Mouse (Mus musculus) forebrain, embryonic 10.5 days (tissue): Measurements from ENCODE around the gene Rps15. TPM values are rescaled to one million over a fixed set of nuclear protein-coding genes. Genes with fewer than 3 reads are reported as not detected.
A peak's percentile ranks its signal among the peaks of the same experiment; 100 is the strongest.
"Not testable (repeated sequence)": the region's sequence is repeated elsewhere in the genome, so short reads cannot be mapped to it uniquely, and the experiment has no call there.

Source experiments
- DNase-seq: peaks from one replicate; pipeline ENCODE4 v3.0.0-alpha.2; 2017; ENCODE audit warnings: low spot score; ENCODE audit errors: extremely low spot score
- H3K27ac ChIP-seq: fragments of 300-500 bp; sonication (generic); 2 replicates; pipeline ENCODE4 v1.5.1; 2016; ENCODE audit warnings: mild to moderate bottlenecking
- H3K27me3 ChIP-seq: fragments of 300-500 bp; sonication (generic); 2 replicates; pipeline ENCODE4 v1.6.1; 2016; ENCODE audit warnings: mild to moderate bottlenecking; ENCODE audit not compliant: poor library complexity, severe bottlenecking
- H3K36me3 ChIP-seq: fragments of 300-500 bp; sonication (generic); replicated peaks from 2 replicates; pipeline ENCODE4 v1.6.1; 2016; ENCODE audit warnings: mild to moderate bottlenecking, moderate library complexity
- H3K4me1 ChIP-seq: fragments of 300-500 bp; sonication (generic); 2 replicates; pipeline ENCODE4 v1.6.1; 2016
- H3K4me3 ChIP-seq: fragments of 300-500 bp; sonication (generic); 2 replicates; pipeline ENCODE4 v1.5.1; 2016; ENCODE audit warnings: mild to moderate bottlenecking, moderate library complexity
- H3K9me3 ChIP-seq: fragments of 300-500 bp; sonication (generic); 2 replicates; pipeline ENCODE4 v1.6.1; 2016; ENCODE audit warnings: mild to moderate bottlenecking, moderate library complexity
- WGBS: fragments of 180-500 bp; shearing (Covaris S2); methylation state at CpG from one replicate; pipeline ENCODE4 v1.1.7; 2016; 5-methylcytosine and 5-hydroxymethylcytosine counted together
- polyA plus RNA-seq: library from polyadenylated mRNA; unstranded; fragments of >200 nt; fragmentation: Nextera tagmentation; extraction: Ambion mirVana; gene quantifications from 2 replicates; pipeline ENCODE4 v1.2.1, GENCODE M21; 2016

Gene Rps15
- 1,138 and 1,144 TPM in 2 replicates for polyA plus RNA-seq

GRCm38 (mm10) chr10:80292251-80293146 lies at the start of gene Rps15:
Gene Rps15, plus strand, starts transcription at chr10:80292453.
- under 1% methylated on average over 72 of the region's 72 CpGs for WGBS
- peaks cover 52% of the 10 kb centered on the region for H3K4me1 ChIP-seq

GRCm38 (mm10) chr10:80242607-80243006 lies 49.6 kb upstream of the Rps15 start:
- Histone ChIP-seq H3K4me1 (peaks cover 15% of the 10 kb centered on the region), H3K9me3 (no peaks in the 10 kb centered on the region), H3K27me3 (no peaks in the 10 kb centered on the region), H3K27ac (no peak overlapping the region), H3K4me3 (peak overlapping the region; percentile 12; the same call in 1 of the 2 replicates), H3K36me3 (peaks cover 72% of the 10 kb centered on the region)
- WGBS: 91% methylated on average over 3 of the region's 3 CpGs
- no peak for DNase-seq

More at GRCm38 (mm10) chr10:80292251-80293146, at the start of gene Rps15:
- H3K36me3 ChIP-seq: peaks cover 45% of the 10 kb centered on the region
- H3K27me3 ChIP-seq: peaks cover 12% of the 10 kb centered on the region
- H3K9me3 ChIP-seq: no peaks in the 10 kb centered on the region
- peak within 1 kb of the TSS; percentile 98 for H3K4me3 ChIP-seq
- DNase-seq: peak; percentile 97
- peak within 1 kb of the TSS; percentile 99 for H3K27ac ChIP-seq

GRCm38 (mm10) chr10:80244791-80245399 lies 47.4 kb upstream of the Rps15 start:
- no peaks in the 10 kb centered on the region for H3K9me3 ChIP-seq
- peak overlapping the region; percentile 18; the same call in 1 of the 2 replicates for H3K4me3 ChIP-seq
- WGBS: 46% methylated on average over 5 of the region's 5 CpGs
- DNase-seq: peak; percentile 40
- H3K27ac ChIP-seq: peak overlapping the region; percentile 78
- peaks cover 26% of the 10 kb centered on the region for H3K4me1 ChIP-seq
- H3K36me3 ChIP-seq: peaks cover 49% of the 10 kb centered on the region
- H3K27me3 ChIP-seq: no peaks in the 10 kb centered on the region

GRCm38 (mm10) chr10:80245600-80245999 lies 46.7 kb upstream of the Rps15 start:
- Histone ChIP-seq H3K27me3 (no peaks in the 10 kb centered on the region), H3K9me3 (no peaks in the 10 kb centered on the region), H3K4me1 (peaks cover 33% of the 10 kb centered on the region), H3K27ac (peak overlapping the region; percentile 78), H3K36me3 (peaks cover 42% of the 10 kb centered on the region), H3K4me3 (peak overlapping the region; percentile 18; the same call in 1 of the 2 replicates)
- WGBS: 5% methylated on average over 4 of the region's 4 CpGs
- DNase-seq: peak; percentile 77

- WGBS: 68% methylated on average over 6 of the region's 6 CpGs
- peaks cover 36% of the 10 kb centered on the region for H3K4me1 ChIP-seq
- no peak for DNase-seq
- no peak overlapping the region for H3K27ac ChIP-seq
- no peaks in the 10 kb centered on the region for H3K27me3 ChIP-seq
- peaks cover 26% of the 10 kb centered on the region for H3K36me3 ChIP-seq
- no peaks in the 10 kb centered on the region for H3K9me3 ChIP-seq
- 0 out of 2 replicates have a peak overlapping the region, but pooled peaks have one; percentile 74 for H3K4me3 ChIP-seq
Measured at GRCm38 (mm10) chr10:80247849-80248248, 44.4 kb upstream of the Rps15 start.

- peaks cover 36% of the 10 kb centered on the region for H3K4me1 ChIP-seq
- peak overlapping the region; percentile 74 for H3K4me3 ChIP-seq
- not testable (repeated sequence) for H3K27me3 ChIP-seq, DNase-seq, H3K9me3 ChIP-seq
- H3K36me3 ChIP-seq: peaks cover 26% of the 10 kb centered on the region
- WGBS: 66% methylated on average over 3 of the region's 3 CpGs
- 0 out of 2 replicates have a peak overlapping the region, but pooled peaks have one; percentile 91 for H3K27ac ChIP-seq
Measured at GRCm38 (mm10) chr10:80248437-80248836, 43.8 kb upstream of the Rps15 start.

GRCm38 (mm10) chr10:80248971-80249640 lies 43.1 kb upstream of the Rps15 start, which contains the start of gene Ndufs7:
Gene Ndufs7, plus strand, starts transcription at chr10:80249121.
- peak within 1 kb of the TSS; percentile 91 for H3K27ac ChIP-seq
- H3K36me3 ChIP-seq: peaks cover 26% of the 10 kb centered on the region
- under 1% methylated on average over 53 of the region's 53 CpGs for WGBS
- H3K4me3 ChIP-seq: peak within 1 kb of the TSS; percentile 74
- DNase-seq: peak; percentile 92
- H3K27me3 ChIP-seq: no peaks in the 10 kb centered on the region
- H3K9me3 ChIP-seq: no peaks in the 10 kb centered on the region
- H3K4me1 ChIP-seq: peaks cover 36% of the 10 kb centered on the region

- Histone ChIP-seq H3K36me3 (peaks cover 28% of the 10 kb centered on the region), H3K9me3 (no peaks in the 10 kb centered on the region), H3K4me3 (peak overlapping the region; percentile 74), H3K27ac (peak overlapping the region; percentile 91), H3K4me1 (peaks cover 36% of the 10 kb centered on the region), H3K27me3 (no peaks in the 10 kb centered on the region)
- WGBS: 46% methylated on average over 2 of the region's 2 CpGs
- DNase-seq: no peak
Measured at GRCm38 (mm10) chr10:80250059-80250458, 42.2 kb upstream of the Rps15 start.

GRCm38 (mm10) chr10:80250573-80250972 lies 41.7 kb upstream of the Rps15 start:
- WGBS: 90% methylated on average over 4 of the region's 4 CpGs
- DNase-seq: no peak
- H3K4me1 ChIP-seq: peaks cover 31% of the 10 kb centered on the region
- peaks cover 33% of the 10 kb centered on the region for H3K36me3 ChIP-seq
- no peaks in the 10 kb centered on the region for H3K9me3 ChIP-seq
- H3K4me3 ChIP-seq: peak overlapping the region; percentile 74
- H3K27ac ChIP-seq: no peak overlapping the region
- H3K27me3 ChIP-seq: no peaks in the 10 kb centered on the region

- H3K4me3 ChIP-seq: no peak overlapping the region
- H3K27me3 ChIP-seq: no peaks in the 10 kb centered on the region
- H3K9me3 ChIP-seq: no peaks in the 10 kb centered on the region
- peaks cover 32% of the 10 kb centered on the region for H3K4me1 ChIP-seq
- H3K27ac ChIP-seq: no peak overlapping the region
- DNase-seq: no peak
- peaks cover 47% of the 10 kb centered on the region for H3K36me3 ChIP-seq
Measured at GRCm38 (mm10) chr10:80252011-80252410, 40.2 kb upstream of the Rps15 start.

GRCm38 (mm10) chr10:80252493-80253274 lies 39.6 kb upstream of the Rps15 start:
- Histone ChIP-seq H3K36me3 (peaks cover 53% of the 10 kb centered on the region), H3K4me1 (peaks cover 31% of the 10 kb centered on the region), H3K27me3 (no peaks in the 10 kb centered on the region), H3K9me3 (no peaks in the 10 kb centered on the region), H3K27ac (no peak overlapping the region), H3K4me3 (no peak overlapping the region)
- DNase-seq: no peak
- WGBS: 92% methylated on average over 11 of the region's 11 CpGs

- H3K4me3 ChIP-seq: no peak overlapping the region
- WGBS: 91% methylated on average over 6 of the region's 6 CpGs
- H3K36me3 ChIP-seq: peaks cover 62% of the 10 kb centered on the region
Measured at GRCm38 (mm10) chr10:80253551-80253950, 38.7 kb upstream of the Rps15 start.

More at GRCm38 (mm10) chr10:80253551-80253950, 38.7 kb upstream of the Rps15 start:
- no peaks in the 10 kb centered on the region for H3K27me3 ChIP-seq
- peaks cover 29% of the 10 kb centered on the region for H3K4me1 ChIP-seq
- no peak for DNase-seq
- H3K9me3 ChIP-seq: no peaks in the 10 kb centered on the region
- no peak overlapping the region for H3K27ac ChIP-seq
